Mouse (Mus musculus): ENCODE data around the gene Plekhm3. TPM values are rescaled to one million over a fixed set of nuclear protein-coding genes. Genes with fewer than 3 reads are reported as not detected.
A peak's percentile ranks its signal among the peaks of the same experiment; 100 is the strongest.
"Not testable (repeated sequence)": the region's sequence is repeated elsewhere in the genome, so short reads cannot be mapped to it uniquely, and the experiment has no call there.

Plekhm3 gene
- total RNA-seq (2021): 10 to 100 TPM; 16.2 to 22.5 TPM
- long read RNA-seq, experiment 1, full-length matches to known transcripts: 2 of 6 reads
- long read RNA-seq, experiment 1, partial matches to known transcripts: 0 of 6 reads
- long read RNA-seq, experiment 1, other reads (novel, unspliced or antisense): 4 of 6 reads
- long read RNA-seq, experiment 2, full-length matches to known transcripts: 2 of 6 reads
- long read RNA-seq, experiment 2, partial matches to known transcripts: 1 of 6 reads
- long read RNA-seq, experiment 2, other reads (novel, unspliced or antisense): 3 of 6 reads

DNA sequence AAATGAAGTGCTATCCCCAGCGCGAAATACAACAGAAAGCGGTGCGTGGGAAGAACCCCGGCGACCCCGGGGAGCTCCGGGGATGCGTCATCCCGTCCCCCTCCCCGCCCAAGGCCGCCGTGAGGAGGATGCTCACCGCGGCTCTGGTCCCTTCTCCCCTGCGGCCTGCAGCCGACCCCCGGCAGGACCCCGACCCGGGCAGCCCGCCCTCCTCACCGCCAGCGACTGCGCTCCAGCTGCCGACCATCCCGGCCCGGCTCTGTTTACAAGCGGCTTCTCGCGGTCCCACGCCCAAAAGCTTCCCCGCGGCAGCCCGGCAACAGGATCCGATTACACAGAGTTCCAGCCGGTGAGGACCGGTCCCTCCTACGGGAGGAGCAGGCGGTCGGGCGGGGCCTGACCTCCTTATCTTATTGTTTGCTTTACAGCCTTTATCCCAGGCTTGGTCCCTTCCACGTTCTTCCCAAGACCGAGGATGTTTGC is at the start of gene Plekhm3:
Gene Plekhm3, minus strand, starts transcription at position 346 of the 483 bp plus-strand sequence.
- peak; percentile 89 for DNase-seq

- DNase-seq: no peak
These were observed 49.0 kb upstream of the Plekhm3 start for GRCm38 (mm10) chr1:65005575-65005974.

DNA sequence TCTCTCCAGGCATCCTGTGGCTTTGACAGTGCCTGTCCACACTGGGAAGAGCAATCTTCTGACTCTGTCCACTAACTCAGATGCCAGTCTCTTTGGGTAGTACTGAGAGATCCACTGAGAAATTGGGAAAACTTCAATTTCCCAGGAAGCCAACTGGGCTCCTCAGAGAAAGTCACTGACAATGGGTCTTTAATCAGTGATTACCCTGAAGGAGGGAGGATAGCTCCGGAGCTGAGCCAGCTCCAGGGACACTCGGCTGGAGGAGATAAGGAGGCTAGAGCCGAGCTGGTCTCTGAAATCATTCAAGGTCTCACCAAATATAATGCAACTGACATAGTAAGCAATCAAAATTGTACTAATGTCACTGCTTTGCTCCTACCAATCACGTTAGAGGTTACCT is 47.9 kb upstream of the Plekhm3 start:
- no peak for DNase-seq

DNA sequence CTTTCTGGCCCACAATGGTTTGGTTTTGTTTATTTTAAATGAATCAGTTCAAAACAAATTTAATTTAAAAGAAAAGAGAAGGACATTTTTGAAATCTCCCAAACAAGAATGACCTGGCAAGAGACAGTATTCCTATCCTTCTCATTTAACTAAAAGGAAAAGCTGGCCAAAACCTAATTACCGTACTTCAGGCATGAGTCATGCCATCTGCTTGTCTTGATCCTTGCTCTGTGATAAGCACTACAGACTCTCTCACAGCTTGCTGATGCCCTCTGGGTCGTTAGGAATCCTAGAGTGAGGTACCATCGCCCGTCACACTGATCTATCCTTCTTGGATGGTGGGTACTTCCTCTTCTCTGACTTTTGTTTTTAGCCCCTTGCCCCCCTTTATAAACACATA is 36.6 kb upstream of the Plekhm3 start:
- DNase-seq: no peak

DNA sequence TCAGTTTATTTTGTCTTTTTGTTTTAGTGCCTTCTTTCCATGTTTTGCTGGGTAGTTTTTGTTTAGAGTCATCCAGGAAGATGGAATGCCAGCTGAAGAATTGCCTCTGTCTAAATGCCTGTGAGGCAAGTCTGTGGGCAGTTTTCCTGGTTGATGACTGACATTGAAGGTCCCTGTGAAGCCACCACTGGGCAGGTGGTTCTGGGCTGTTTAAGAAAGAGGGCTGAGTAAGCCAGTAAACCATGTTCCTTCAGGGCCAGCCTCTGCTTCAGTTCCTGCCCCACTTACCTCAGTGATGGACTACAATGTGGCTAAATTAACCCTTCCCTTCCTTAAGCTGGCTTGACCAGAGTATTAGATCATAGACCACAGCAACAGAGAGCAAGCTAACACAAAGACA is 31.6 kb upstream of the Plekhm3 start:
- DNase-seq: no peak

DNA sequence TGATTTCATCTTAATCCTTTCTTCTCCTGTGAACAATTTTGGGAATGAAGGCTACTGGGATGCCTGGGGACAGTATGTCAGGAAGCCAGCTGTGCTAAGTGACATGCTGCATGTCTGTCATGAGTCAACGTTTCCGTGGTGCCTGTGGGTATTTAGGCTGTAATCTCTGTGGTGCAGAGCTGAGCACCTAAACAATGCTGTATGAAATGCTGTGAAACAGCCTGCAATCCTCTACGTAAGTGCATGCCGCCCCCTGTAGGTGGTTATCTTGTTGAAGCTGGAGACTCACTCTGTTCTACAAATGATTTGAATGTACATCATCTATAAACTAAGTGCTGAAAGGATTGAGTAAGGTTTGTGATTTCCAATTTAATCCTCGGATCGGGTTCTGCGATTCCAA is 29.5 kb upstream of the Plekhm3 start:
- peak; percentile 83 for DNase-seq

DNA sequence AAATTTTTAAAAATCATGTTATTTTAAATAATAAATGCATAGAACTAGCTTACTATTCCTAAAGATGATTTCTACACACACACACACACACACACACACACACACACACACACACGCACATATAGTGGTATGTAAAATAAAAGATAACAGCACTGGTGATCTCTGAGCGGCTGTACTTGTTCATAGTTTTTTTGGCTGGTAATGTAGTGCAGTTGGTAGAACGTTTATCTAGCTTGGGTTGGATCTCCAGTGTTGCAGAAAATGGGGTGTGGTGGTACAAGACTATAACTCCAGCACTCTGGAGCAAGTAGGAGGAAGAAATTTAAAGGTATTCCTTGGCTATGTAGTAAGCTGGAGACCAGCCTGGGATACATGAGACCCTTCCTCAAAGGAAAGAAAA is 26.6 kb upstream of the Plekhm3 start:
- DNase-seq: no peak

GRCm38 (mm10) chr1:64978321-64978799 is 21.7 kb upstream of the Plekhm3 start:
- DNase-seq: no peak

DNA sequence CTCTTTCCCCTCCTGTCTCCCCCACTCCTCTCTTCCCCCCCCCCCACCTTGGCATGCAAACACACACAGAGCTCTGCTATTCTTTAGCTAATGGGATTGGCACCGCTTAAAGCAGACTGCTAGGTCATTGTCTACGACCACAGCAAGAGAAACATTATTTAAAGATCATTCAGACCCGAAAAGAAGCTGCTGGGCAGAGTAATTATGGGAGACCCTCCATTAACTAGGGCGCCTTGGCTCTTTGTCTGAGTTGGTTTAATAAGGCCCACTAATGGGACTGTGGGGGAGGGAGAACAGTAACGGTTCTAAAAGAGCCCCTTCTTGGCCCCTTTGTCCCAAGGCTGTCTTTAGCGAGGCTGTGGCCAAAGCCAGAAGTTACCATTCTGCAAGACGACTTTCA is 18.7 kb upstream of the Plekhm3 start:
- DNase-seq: no peak

- DNase-seq: no peak
These were observed 14.1 kb upstream of the Plekhm3 start for GRCm38 (mm10) chr1:64970685-64971084.

GRCm38 (mm10) chr1:64957021-64957489 is 431 bp upstream of the Plekhm3 start:
- DNase-seq: no peak

DNA sequence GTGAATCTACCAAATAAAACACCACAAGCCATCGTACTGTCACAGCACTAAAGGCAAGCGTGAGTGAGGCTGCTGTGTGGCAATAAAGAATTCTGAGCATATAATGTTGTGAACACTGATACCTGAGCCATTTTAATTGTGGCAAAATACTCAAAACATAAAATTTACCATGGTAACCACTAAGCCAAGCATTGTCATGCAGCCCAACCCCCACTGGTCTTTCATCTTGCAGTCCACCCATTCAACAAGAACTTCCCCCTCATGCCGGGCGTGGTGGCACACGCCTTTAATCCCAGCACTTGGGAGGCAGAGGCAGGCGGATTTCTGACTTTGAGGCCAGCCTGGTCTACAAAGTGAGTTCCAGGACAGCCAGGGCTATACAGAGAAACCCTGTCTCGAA is 1.8 kb downstream of the Plekhm3 start:
- DNase-seq: not testable (repeated sequence)

DNA sequence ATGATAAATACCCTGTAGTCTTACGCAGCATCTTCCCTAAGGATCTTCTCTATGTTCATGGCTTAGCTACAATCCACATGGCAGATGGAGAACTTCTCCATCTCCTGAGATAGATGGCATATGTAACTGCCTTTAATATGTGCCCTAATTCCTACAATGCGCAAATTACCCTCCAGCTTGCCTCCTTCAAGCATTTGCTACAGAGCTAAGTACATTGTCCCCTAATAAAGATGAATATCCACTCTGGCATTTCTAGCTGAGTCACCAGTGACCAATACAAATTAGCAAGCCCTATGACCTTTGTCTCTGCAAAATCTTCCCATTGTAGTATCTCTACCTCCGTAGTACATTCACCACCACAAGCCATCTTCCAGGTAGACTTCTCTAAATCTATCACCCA is 6.4 kb downstream of the Plekhm3 start:
- no peak for DNase-seq

- DNase-seq: no peak
These were observed 7.2 kb downstream of the Plekhm3 start for GRCm38 (mm10) chr1:64949377-64949776.

- DNase-seq: no peak
These were observed 10.5 kb downstream of the Plekhm3 start for GRCm38 (mm10) chr1:64946106-64946505.

DNA sequence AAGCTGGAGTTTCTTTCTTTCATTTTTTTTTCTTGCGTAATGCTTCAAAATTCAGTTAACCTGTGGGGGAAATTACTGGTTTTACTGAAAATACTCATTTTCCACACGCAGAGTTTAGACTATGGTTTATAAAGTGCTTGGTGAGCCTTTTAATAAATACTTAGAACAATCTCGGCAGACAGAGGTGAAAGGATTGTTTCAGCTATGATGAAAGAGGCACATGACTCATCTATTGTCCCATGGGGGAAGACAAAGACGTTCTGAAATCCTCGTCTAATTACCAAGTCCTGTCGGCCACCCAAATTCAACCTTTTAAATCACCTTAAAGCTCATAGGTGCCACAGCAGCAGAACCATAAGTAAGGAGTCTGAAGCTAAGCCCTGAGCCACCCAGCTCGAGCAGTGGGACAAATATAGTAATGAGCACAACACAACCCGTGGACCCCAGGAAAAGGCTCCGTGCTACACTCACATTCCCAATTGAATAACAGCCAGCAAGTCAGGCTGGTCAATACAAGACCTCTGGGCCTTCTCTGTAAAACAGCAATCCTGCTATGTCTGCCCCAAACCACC is 11.3 kb downstream of the Plekhm3 start:
- no peak for DNase-seq

GRCm38 (mm10) chr1:64944746-64945145 is 11.9 kb downstream of the Plekhm3 start:
- no peak for DNase-seq

- DNase-seq: no peak
These were observed 14.4 kb downstream of the Plekhm3 start for GRCm38 (mm10) chr1:64942006-64942755.

- DNase-seq: no peak
These were observed 17.7 kb downstream of the Plekhm3 start for GRCm38 (mm10) chr1:64938907-64939306.

DNA sequence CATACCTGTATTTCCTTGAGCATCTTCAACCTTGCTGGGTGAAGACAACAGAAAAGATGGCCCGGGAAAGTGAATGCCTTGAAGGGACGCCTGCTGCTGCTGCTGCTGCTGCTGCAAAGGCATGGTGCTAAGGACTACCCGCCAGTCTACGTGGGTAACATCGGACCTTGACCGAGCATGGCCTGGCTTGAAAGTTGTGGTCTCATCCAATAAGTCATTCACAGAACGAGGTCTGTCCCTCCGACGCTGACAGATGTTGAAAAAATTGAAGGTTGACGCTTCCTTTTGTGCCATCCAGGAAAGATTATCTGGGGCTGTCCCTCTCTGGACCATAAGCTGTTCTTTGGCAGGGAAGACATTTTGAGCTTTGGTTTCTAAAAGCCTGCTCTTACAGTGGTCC is 18.9 kb downstream of the Plekhm3 start:
- peak; percentile 52 for DNase-seq

DNA sequence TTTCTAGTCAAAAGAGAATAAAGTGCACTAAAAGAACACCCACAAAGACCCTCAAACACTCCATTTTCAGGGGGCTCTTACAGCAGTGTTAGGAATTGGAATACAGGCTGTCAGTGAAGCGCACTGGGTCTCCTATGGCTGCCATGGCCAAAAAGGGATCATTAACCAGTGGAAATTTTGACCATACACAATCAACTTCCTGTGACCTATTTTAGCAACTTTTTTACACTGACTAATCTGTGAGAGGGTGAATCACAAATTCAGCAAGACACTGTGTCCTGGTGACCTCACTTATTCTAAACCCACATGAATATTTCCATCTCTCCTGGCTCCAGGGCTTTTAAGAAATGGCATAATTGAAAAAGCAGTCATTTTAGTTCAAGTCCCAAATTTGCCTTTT is 23.7 kb downstream of the Plekhm3 start:
- DNase-seq: no peak

DNA sequence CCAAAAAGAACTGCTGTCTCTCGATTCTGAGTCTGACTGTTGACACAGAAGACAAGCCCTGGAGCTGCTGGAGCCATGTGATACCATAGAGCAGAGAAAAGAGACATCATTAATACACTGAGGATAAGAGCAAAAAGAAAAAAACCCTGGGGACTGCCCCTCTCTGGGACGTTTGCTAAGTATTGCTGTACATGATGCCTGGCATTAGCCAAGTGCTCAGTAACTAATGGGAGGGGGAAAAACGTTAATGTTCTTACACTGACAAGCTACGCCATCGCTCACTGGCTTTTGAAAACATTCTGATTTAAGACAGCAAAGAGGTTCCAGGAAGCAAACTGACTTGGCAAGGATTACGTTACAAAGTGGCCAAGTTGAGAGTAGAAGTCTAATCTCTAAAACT is 26.5 kb downstream of the Plekhm3 start:
- no peak for DNase-seq

GRCm38 (mm10) chr1:64929673-64930072 is 27.0 kb downstream of the Plekhm3 start:
- no peak for DNase-seq

Data from adrenal gland, postnatal 10 days (tissue).